Mouse (Mus musculus) c-Kit-positive CD71-negative TER-119-negative erythroid progenitor cells, embryonic 14.5 days (primary cell): ENCODE measurements around the gene Slc1a2.

Source experiments
- DNase-seq: peaks from one replicate; pipeline ENCODE4 v3.0.0-alpha.2; 2013; ENCODE audit warnings: low read depth

Slc1a2 gene

GRCm38 (mm10) chr2:102822036-102822435, 163.6 kb downstream of the Slc1a2 start:
- DNase-seq: no peak

GRCm38 (mm10) chr2:102825961-102826633, 167.6 kb downstream of the Slc1a2 start:
- DNase-seq: no peak

GRCm38 (mm10) chr2:102827841-102828240, 169.4 kb downstream of the Slc1a2 start:
- DNase-seq: no peak

- DNase-seq: no peak
Observed at GRCm38 (mm10) chr2:102828381-102828780, 169.9 kb downstream of the Slc1a2 start.

- DNase-seq: no peak
Observed at GRCm38 (mm10) chr2:102829201-102829600, 170.7 kb downstream of the Slc1a2 start.

GRCm38 (mm10) chr2:102831547-102831946, 173.1 kb downstream of the Slc1a2 start:
- DNase-seq: no peak

GRCm38 (mm10) chr2:102838179-102838578, 179.7 kb downstream of the Slc1a2 start:
- DNase-seq: no peak
